In genomic region chr11:71003611-71004315, GRCm38 (mm10) we compare ENCODE assay signal across 8 mouse cellular contexts. TPM values are rescaled to one million over a fixed set of nuclear protein-coding genes. Genes with fewer than 3 reads are reported as not detected.
A peak's percentile ranks its signal among the peaks of the same experiment; 100 is the strongest.
DNase-seq lines count a peak whose midpoint lies in the region; ATAC-seq and TF ChIP-seq lines count a peak whose summit lies in the region.

No protein-coding gene starts in this region.

- H3K4me1 ChIP-seq in heart, postnatal 0 days (ENCODE audit: control insufficient read depth, insufficient read depth), result peaks cover 14% of the 10 kb centered on the region
- peaks cover 16% of the 10 kb centered on the region for H3K4me1 ChIP-seq in liver, embryonic 16.5 days (ENCODE audit: control insufficient read depth, low read depth, low read length)
- H3K4me1 ChIP-seq in stomach, embryonic 16.5 days (ENCODE audit: control insufficient read depth, insufficient read depth, low read length), result peaks cover 13% of the 10 kb centered on the region

- no peak for TF ChIP-seq CTCF in heart, postnatal 0 days (IDR thresholded peaks at IDR 0.05; ENCODE audit: low read depth)

- peaks cover 15% of the 10 kb centered on the region for H3K36me3 ChIP-seq in heart, postnatal 0 days (replicated peaks; ENCODE audit: control insufficient read depth, insufficient read depth, low read length)
- H3K36me3 ChIP-seq in liver, embryonic 16.5 days (ENCODE audit: control insufficient read depth, insufficient read depth), result peaks cover 9% of the 10 kb centered on the region
- H3K36me3 ChIP-seq in stomach, embryonic 16.5 days (ENCODE audit: control insufficient read depth, insufficient read depth, low read length), result peaks cover 4% of the 10 kb centered on the region; the same call in 1 of the 2 replicates

- peak overlapping the region; percentile 88 for H3K27ac ChIP-seq in heart, postnatal 0 days (ENCODE audit: low read depth)
- H3K27ac ChIP-seq in liver, embryonic 16.5 days (ENCODE audit: low read length), result peak overlapping the region; percentile 85
- peak overlapping the region; percentile 84 for H3K27ac ChIP-seq in stomach, embryonic 16.5 days (ENCODE audit: low read length)

- peak overlapping the region; percentile 98 for H3K4me3 ChIP-seq in heart, postnatal 0 days (ENCODE audit: low read depth, low read length)
- peak overlapping the region; percentile 97 for H3K4me3 ChIP-seq in liver, embryonic 16.5 days (ENCODE audit: low read depth, low read length)
- peak overlapping the region; percentile 91 for H3K4me3 ChIP-seq in stomach, embryonic 16.5 days (replicated peaks; ENCODE audit: low read length)

- H3K27me3 ChIP-seq in heart, postnatal 0 days (ENCODE audit: control insufficient read depth, insufficient read depth, low read length), result no peaks in the 10 kb centered on the region
- no peaks in the 10 kb centered on the region for H3K27me3 ChIP-seq in liver, embryonic 16.5 days (ENCODE audit: control insufficient read depth, insufficient read depth, low read depth, low read length)
- no peaks in the 10 kb centered on the region for H3K27me3 ChIP-seq in stomach, embryonic 16.5 days (ENCODE audit: control insufficient read depth, insufficient read depth, low read length)

- peak; percentile 48 for ATAC-seq in heart, postnatal 0 days (ENCODE audit: insufficient read depth, low read depth)
- peak; percentile 71 for ATAC-seq in liver, embryonic 16.5 days (ENCODE audit: low read depth)
- peak; percentile 65 for ATAC-seq in stomach, embryonic 16.5 days (ENCODE audit: insufficient read depth, low FRiP score)

- TF ChIP-seq EP300 in heart, postnatal 0 days (IDR thresholded peaks at IDR 0.05; ENCODE audit: low read depth), result no peak

- under 1% methylated on average over 48 of the region's 49 CpGs for WGBS in heart, postnatal 0 days
- WGBS in liver, embryonic 16.5 days (ENCODE audit: insufficient replicate concordance), result under 1% methylated on average over 49 of the region's 49 CpGs
- WGBS in stomach, embryonic 16.5 days, result under 1% methylated on average over 49 of the region's 49 CpGs

- H3K9ac ChIP-seq in heart, postnatal 0 days (replicated peaks; ENCODE audit: low read depth, low read length), result peak overlapping the region; percentile 71
- peak overlapping the region; percentile 85 for H3K9ac ChIP-seq in liver, embryonic 16.5 days (ENCODE audit: low read depth, low read length)
- peak overlapping the region; percentile 85 for H3K9ac ChIP-seq in stomach, embryonic 16.5 days (ENCODE audit: low read length)

- no peaks in the 10 kb centered on the region for H3K9me3 ChIP-seq in heart, postnatal 0 days (replicated peaks; ENCODE audit: control insufficient read depth, low read length)
- no peaks in the 10 kb centered on the region for H3K9me3 ChIP-seq in liver, embryonic 16.5 days (replicated peaks; ENCODE audit: control insufficient read depth, low read length)
- no peaks in the 10 kb centered on the region for H3K9me3 ChIP-seq in stomach, embryonic 16.5 days (replicated peaks; ENCODE audit: control insufficient read depth, low read length)

- DNase-seq in embryo, embryonic 10 days (ENCODE audit: low spot score), result peak; percentile 65
- DNase-seq in embryo, embryonic 9.5 days (ENCODE audit: extremely low spot score), result no peak
- peak; percentile 81 for DNase-seq in 416B (ENCODE audit: low read depth)
- DNase-seq in c-Kit-positive CD71-positive TER-119-positive erythroid progenitor cells, embryonic 14.5 days (ENCODE audit: low spot score), result peak; percentile 49
- DNase-seq in heart, postnatal 0 days (ENCODE audit: low spot score), result peak; percentile 31
- DNase-seq in cerebellum, adult 8-10 months, result no peak

- peak overlapping the region; percentile 98 for H3K4me2 ChIP-seq in heart, postnatal 0 days (ENCODE audit: low read depth, low read length)
- H3K4me2 ChIP-seq in liver, embryonic 16.5 days (ENCODE audit: low read depth, low read length), result peak overlapping the region; percentile 94
- H3K4me2 ChIP-seq in stomach, embryonic 16.5 days (ENCODE audit: low read depth, low read length), result peak overlapping the region; percentile 68

RNA-seq across cellular contexts. Expression of gene Dhx33, which starts 0.5 kb away (rescaled TPM):
- total RNA-seq in heart, postnatal 0 days (2014; rRNA removed; ENCODE audit: low replicate concordance), result 19.6 and 20.6 TPM in 2 replicates
- 5.8 and 6.3 TPM in 2 replicates for polyA plus RNA-seq in heart, postnatal 0 days (2015; fragmentation: Nextera tagmentation; extraction: Ambion mirVana)
- 5.4 and 7.1 TPM in 2 replicates for polyA plus RNA-seq in liver, embryonic 16.5 days (2015; fragmentation: Nextera tagmentation; extraction: Ambion mirVana)
- 16.4 and 16.5 TPM in 2 replicates for polyA plus RNA-seq in stomach, embryonic 16.5 days (2015; fragmentation: Nextera tagmentation; extraction: Ambion mirVana)

RNA-seq across cellular contexts. Expression of gene Mis12, which starts 15.6 kb away (rescaled TPM):
- 3.1 and 5.5 TPM in 2 replicates for total RNA-seq in heart, postnatal 0 days (2014; rRNA removed; ENCODE audit: low replicate concordance)
- 11.2 and 11.4 TPM in 2 replicates for polyA plus RNA-seq in heart, postnatal 0 days (2015; fragmentation: Nextera tagmentation; extraction: Ambion mirVana)
- 23.6 and 24.1 TPM in 2 replicates for polyA plus RNA-seq in liver, embryonic 16.5 days (2015; fragmentation: Nextera tagmentation; extraction: Ambion mirVana)
- polyA plus RNA-seq in stomach, embryonic 16.5 days (2015; fragmentation: Nextera tagmentation; extraction: Ambion mirVana), result 38.2 and 41.9 TPM in 2 replicates

RNA-seq across cellular contexts. Expression of gene Derl2, which starts 15.9 kb away (rescaled TPM):
- 30.0 and 37.3 TPM in 2 replicates for total RNA-seq in heart, postnatal 0 days (2014; rRNA removed; ENCODE audit: low replicate concordance)
- polyA plus RNA-seq in heart, postnatal 0 days (2015; fragmentation: Nextera tagmentation; extraction: Ambion mirVana), result 32.3 and 36.5 TPM in 2 replicates
- polyA plus RNA-seq in liver, embryonic 16.5 days (2015; fragmentation: Nextera tagmentation; extraction: Ambion mirVana), result 44.9 and 46.6 TPM in 2 replicates
- polyA plus RNA-seq in stomach, embryonic 16.5 days (2015; fragmentation: Nextera tagmentation; extraction: Ambion mirVana), result 51.2 and 63.1 TPM in 2 replicates

RNA-seq across cellular contexts. Expression of gene C1qbp, which starts 20.9 kb away (rescaled TPM):
- 10.3 and 20.6 TPM in 2 replicates for total RNA-seq in heart, postnatal 0 days (2014; rRNA removed; ENCODE audit: low replicate concordance)
- polyA plus RNA-seq in heart, postnatal 0 days (2015; fragmentation: Nextera tagmentation; extraction: Ambion mirVana), result 308 and 311 TPM in 2 replicates
- polyA plus RNA-seq in liver, embryonic 16.5 days (2015; fragmentation: Nextera tagmentation; extraction: Ambion mirVana), result 134 and 151 TPM in 2 replicates
- 211 and 239 TPM in 2 replicates for polyA plus RNA-seq in stomach, embryonic 16.5 days (2015; fragmentation: Nextera tagmentation; extraction: Ambion mirVana)

RNA-seq across cellular contexts. Expression of gene 6330403K07Rik, which starts 29.6 kb away (rescaled TPM):
- 4.4 and 5.4 TPM in 2 replicates for total RNA-seq in heart, postnatal 0 days (2014; rRNA removed; ENCODE audit: low replicate concordance)
- polyA plus RNA-seq in heart, postnatal 0 days (2015; fragmentation: Nextera tagmentation; extraction: Ambion mirVana), result 6.0 and 8.1 TPM in 2 replicates
- 1.6 and 1.8 TPM in 2 replicates for polyA plus RNA-seq in liver, embryonic 16.5 days (2015; fragmentation: Nextera tagmentation; extraction: Ambion mirVana)
- polyA plus RNA-seq in stomach, embryonic 16.5 days (2015; fragmentation: Nextera tagmentation; extraction: Ambion mirVana), result 62.5 and 63.1 TPM in 2 replicates

Comparison
In these comparisons a context has a peak if more than half of its experiments do, and no peak if none do; other contexts are left out.
1. DNase-seq: peak in embryo, embryonic 10 days (single experiment), 416B (single experiment), c-Kit-positive CD71-positive TER-119-positive erythroid progenitor cells, embryonic 14.5 days (single experiment) and heart, postnatal 0 days (single experiment); none in embryo, embryonic 9.5 days (single experiment) and cerebellum, adult 8-10 months (single experiment).
2. Peak in every context shown above with its lines, with median percentiles within 50 percentile points of each other: ATAC-seq, H3K27ac ChIP-seq, H3K4me2 ChIP-seq, H3K4me3 ChIP-seq and H3K9ac ChIP-seq.